Mouse (Mus musculus): Measurements from ENCODE around the gene Fam69b. TPM values are rescaled to one million over a fixed set of nuclear protein-coding genes. Genes with fewer than 3 reads are reported as not detected.

The Fam69b gene
- total RNA-seq, 2 experiments from 2014 or later, result 6.1 to 7.0 TPM

GRCm38 (mm10) chr2:26662509-26662882 lies 34.2 kb downstream of the Fam69b start:
- DNase-seq, result no peak

- no peak for DNase-seq
Measured at GRCm38 (mm10) chr2:26663112-26663511, 34.9 kb downstream of the Fam69b start.

GRCm38 (mm10) chr2:26663551-26663950 lies 35.3 kb downstream of the Fam69b start:
- peak; percentile 66 for DNase-seq

GRCm38 (mm10) chr2:26668746-26669145 lies 40.5 kb downstream of the Fam69b start:
- no peak for DNase-seq

- DNase-seq, result no peak
Measured at GRCm38 (mm10) chr2:26671182-26671581, 42.9 kb downstream of the Fam69b start, which contains the start of gene Lcn4. Gene Lcn4, minus strand, starts transcription at chr2:26671282.

Small RNAs within 50 kb of the gene (microRNA-seq; reads per million reads assigned to microRNA genes)
- gene Mir126a, result 3.5 to 9.7 reads per million in 2 experiments
- 0 reads per million in 2 experiments for gene Mir126b

Other genes with a start within 250 kb of the Fam69b start
- 10 to 100 TPM; 20.8 to 21.0 TPM for gene Snapc4, start 247.8 kb upstream of the Fam69b start, total RNA-seq (2021)
- 10 to 100 TPM; 55.5 to 62.3 TPM for gene Entr1, start 239.1 kb upstream of the Fam69b start, total RNA-seq (2021)
- gene Pmpca, start 239.1 kb upstream of the Fam69b start, total RNA-seq (2021), result 100 to 1,000 TPM; 107 to 113 TPM
- gene Inpp5e, start 219.3 kb upstream of the Fam69b start, total RNA-seq (2021), result 10 to 100 TPM; 13.4 to 14.3 TPM
- 10 to 100 TPM; 37.0 to 39.0 TPM for gene Sec16a, start 183.2 kb upstream of the Fam69b start, total RNA-seq (2021)
- gene Notch1, start 111.8 kb upstream of the Fam69b start, total RNA-seq (2021), result 10 to 100 TPM; 55.3 to 62.3 TPM
- gene Egfl7, start 48.4 kb upstream of the Fam69b start, total RNA-seq (2021), result 100 to 1,000 TPM; 317 to 343 TPM
- not detected for gene Gm20532, start 41.8 kb upstream of the Fam69b start, total RNA-seq (2021)
- gene Agpat2, start 24.0 kb upstream of the Fam69b start, total RNA-seq (2021), result 10 to 100 TPM; 23.9 to 25.4 TPM
- gene Lcn4, start 42.8 kb downstream of the Fam69b start, total RNA-seq (2021), result not detected
- not detected for gene Abo, start 236.5 kb downstream of the Fam69b start, total RNA-seq (2021)

Data from heart, postnatal 4 days (tissue).